Mouse (Mus musculus) thymus, postnatal 10 days (tissue): ENCODE results near the gene Parp16.
A peak's percentile ranks its signal among the peaks of the same experiment; 100 is the strongest.
"Not testable (repeated sequence)": the region's sequence is repeated elsewhere in the genome, so short reads cannot be mapped to it uniquely, and the experiment has no call there.

ENCODE experiments used
- DNase-seq, 2 experiments: peaks; one replicate each; pipeline ENCODE4 v3.0.0; 2021; ENCODE audit warnings: low spot score in 2 of 2

Parp16 gene

GRCm38 (mm10) chr9:65208293-65209179, 13.4 kb downstream of the Parp16 start:
- DNase-seq = no peak

DNA sequence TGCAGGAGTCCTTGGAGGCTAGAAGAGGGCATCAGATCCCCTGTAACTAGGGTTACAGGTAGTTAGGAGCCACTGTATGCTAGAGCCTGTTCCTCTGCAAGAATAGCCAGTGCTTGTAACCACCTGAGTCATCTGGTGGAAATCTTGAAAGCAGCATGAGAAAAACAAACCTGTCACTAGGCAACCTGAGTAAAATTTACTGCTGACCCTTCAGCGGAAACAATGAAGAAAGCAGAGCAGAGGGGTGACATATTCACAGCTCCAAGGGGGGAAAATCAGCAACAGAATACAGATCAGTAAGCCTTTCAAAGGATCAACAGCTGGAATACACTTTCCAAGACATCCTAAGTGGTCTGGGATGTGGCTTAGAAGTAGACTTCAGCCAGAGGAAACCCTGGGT, 16.4 kb downstream of the Parp16 start:
- no peak for DNase-seq

- no peak for DNase-seq
Measured at GRCm38 (mm10) chr9:65214425-65214777, 19.2 kb downstream of the Parp16 start.

- peak; percentile 73 to 82 for DNase-seq
Measured at GRCm38 (mm10) chr9:65214778-65215493, 19.8 kb downstream of the Parp16 start.

DNA sequence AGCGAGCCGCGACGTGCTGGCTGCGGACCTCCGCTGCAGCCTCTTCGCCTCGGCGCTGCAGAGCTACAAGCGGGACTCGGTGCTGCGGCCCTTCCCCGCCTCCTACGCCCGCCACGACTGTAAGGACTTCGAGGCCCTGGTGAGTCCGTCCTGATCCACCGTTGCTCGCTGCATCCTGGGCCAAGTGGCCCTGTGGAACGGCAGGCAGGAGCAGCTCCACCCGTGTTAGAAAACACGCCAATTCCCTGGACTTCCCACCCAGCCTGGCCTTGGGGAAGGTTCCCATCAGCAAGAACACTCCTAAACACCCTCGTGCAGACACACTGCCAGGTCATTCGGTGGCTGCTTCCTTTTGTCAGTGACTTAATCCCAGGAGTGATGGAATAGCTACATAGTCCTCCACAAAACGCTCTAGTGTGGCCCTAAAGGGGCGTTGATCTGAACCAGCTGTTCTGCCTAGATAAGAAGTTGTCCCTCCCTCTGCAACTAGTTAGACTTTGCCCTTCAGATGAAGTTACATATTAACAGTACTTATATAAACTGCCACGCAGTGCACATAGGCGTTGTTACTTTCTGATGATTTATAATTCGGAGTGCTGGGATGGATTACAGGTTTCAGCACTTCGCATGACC, 20.5 kb downstream of the Parp16 start:
- DNase-seq = no peak

- peak; percentile 40 to 47 for DNase-seq
Measured at GRCm38 (mm10) chr9:65216972-65217371, 21.8 kb downstream of the Parp16 start.

GRCm38 (mm10) chr9:65217661-65218060, 22.5 kb downstream of the Parp16 start:
- no peak for DNase-seq

- no peak for DNase-seq
Measured at GRCm38 (mm10) chr9:65218916-65219315, 23.8 kb downstream of the Parp16 start.

- DNase-seq = not testable (repeated sequence)
Measured at GRCm38 (mm10) chr9:65220398-65220797, 25.2 kb downstream of the Parp16 start.

DNA sequence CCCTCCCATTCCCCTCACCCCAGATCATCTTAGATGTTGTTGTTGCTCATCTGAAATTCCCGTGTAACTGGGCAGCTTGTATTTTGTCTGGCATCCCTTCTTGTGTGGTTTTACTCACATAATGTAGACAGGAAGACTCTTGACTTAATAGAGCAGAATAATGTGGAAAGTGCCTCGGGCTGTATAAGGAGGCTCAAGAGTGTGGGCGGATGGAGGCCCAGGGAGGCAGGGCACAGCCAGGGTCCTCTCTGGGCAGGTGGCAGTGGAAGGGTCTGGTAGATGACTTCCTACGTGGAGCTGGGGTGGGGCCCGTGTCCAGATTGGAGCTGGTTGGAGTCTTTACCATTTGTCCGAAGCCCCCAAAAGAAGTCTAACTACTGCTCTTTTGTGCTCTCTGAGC, 28.8 kb downstream of the Parp16 start:
- no peak for DNase-seq

- no peak for DNase-seq
Measured at GRCm38 (mm10) chr9:65225795-65226194, 30.6 kb downstream of the Parp16 start.

DNA sequence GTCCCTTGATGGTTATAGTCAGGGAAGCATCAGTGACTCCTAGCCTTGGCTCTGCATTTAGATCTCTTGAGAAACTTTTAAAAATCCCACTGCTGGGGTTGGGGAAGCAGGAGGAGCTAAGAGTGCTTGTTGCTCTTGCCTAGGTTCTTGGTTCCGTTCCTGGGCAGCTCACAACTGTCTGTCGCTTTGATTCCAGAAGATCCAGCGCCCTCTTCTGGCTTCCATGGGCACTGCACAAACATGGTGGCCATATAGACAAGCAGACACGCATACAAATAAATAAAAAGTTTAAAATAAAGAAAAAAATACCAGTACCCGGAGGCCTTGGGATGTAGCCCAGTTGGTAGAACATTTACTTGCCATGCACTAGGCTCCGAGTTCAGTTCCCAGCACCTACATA, 35.1 kb downstream of the Parp16 start:
- DNase-seq = no peak

DNA sequence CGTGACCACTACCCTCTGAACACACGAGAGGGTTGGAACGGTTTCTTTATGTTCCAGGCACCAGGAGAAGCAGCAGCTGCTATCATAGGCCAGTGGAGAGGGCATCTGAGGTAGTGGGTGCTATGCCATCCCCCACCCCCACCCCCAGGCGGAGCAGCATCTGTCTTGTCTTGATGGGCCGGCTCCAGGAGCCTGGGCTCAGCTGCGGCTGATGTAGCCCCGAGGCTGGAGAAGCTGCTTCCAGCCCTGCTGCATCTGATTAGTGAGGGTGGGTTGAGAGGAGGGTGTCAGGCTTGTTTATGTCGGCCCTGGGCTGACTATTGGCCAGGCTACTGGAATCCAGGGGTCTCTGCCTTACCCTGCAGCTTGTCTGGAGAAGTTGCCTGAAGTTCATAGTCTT, 36.1 kb downstream of the Parp16 start:
- DNase-seq = no peak

DNA sequence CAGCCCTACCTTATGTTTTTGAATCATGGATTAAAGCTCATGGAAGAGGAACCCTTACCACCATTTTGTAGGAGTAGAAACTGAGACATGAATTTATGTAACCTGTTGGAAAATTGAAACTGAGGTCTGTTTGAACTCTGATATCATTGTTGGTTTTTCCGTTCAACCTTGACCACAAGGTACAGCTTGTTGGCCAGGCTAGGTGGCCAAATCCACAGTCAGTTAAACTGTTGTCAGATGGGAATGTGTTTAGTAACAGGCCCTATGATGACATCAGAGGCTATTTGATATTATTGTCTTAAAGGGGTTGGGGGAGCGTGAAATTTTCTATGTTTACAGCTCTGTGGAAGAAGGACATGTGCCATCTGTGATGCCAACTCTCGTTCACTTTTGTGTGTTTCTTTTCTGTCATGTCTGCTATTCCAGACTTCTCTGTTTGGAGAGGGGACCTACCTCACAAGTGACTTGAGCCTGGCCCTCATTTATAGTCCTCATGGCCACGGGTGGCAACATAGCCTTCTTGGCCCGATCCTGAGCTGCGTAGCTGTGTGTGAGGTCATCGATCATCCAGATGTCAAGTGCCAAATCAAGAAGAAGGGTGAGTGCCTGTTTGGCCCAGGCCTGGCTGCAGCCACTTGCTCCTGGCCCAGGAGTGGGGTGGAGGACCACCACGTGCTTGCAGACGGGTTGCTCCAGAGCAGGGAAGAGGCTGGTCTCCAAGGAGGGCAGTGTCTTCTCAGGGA, 38.3 kb downstream of the Parp16 start:
- no peak for DNase-seq

- no peak for DNase-seq
Measured at GRCm38 (mm10) chr9:65234734-65235133, 39.6 kb downstream of the Parp16 start.

GRCm38 (mm10) chr9:65235601-65236000, 40.4 kb downstream of the Parp16 start:
- DNase-seq = no peak

GRCm38 (mm10) chr9:65237616-65238015, 42.5 kb downstream of the Parp16 start:
- DNase-seq = no peak

GRCm38 (mm10) chr9:65238191-65238760, 43.1 kb downstream of the Parp16 start:
- DNase-seq = peak in 1 of 2 experiments; percentile 37

- DNase-seq = no peak
Measured at GRCm38 (mm10) chr9:65239176-65239575, 44.0 kb downstream of the Parp16 start.

DNA sequence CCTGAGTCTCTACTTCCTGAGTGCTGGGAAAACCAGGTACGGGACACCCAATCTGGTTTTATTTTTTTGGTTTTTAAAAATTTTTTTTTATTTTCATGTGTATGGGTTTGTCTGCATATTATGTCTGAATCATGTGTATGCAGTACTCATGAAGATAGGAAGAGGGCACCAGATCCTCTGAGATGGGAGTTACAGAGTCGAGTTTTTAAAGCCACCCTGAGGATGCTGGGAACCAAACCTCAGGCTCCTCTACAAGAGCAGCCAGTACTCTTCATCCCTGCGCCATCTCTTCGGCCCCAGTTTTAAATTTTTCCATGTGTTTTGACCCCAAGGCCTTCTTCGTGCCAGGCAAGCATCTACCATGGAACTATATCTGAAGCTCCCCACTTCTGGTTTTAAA, 44.6 kb downstream of the Parp16 start:
- no peak for DNase-seq

DNA sequence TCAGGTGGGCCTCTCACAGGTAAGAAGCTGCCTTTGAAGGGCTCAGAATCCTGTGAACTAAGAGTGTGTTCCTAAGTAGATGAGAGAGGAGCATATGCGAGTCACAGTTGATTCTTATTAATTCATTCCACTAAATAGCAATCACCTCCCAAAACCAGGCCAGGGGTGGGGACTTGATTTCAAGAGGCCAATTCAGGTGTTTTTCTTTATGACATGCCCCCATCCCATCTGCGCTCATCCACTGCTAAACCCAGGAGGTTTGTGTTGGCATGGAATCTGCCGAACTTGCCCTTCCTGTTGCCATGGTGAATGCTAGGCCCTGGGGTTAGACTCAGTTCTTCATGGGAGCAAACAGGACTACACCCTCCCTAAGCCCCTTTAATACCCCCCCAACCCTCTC, 45.4 kb downstream of the Parp16 start:
- no peak for DNase-seq

DNA sequence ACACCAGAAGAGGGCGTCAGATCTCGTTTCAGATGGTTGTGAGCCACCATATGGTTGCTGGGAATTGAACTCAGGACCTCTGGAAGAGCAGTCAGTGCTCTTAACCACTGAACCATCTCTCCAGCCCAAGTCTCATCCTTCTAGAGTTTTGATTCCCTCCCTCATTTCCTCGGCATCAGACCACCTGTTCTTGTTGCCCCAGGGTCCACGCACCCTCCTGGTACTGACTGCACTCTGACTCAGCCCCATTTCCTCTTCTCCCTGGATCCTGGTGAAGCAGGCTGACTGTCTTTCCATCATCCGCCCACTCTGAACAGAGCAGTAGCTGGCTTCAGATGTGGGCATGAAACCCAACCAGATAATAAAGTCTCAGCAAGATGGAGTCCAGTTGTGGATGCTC, 46.8 kb downstream of the Parp16 start:
- no peak for DNase-seq
